Mouse (Mus musculus): ENCODE measurements around the gene Spryd7.
"Not testable (repeated sequence)": the region's sequence is repeated elsewhere in the genome, so short reads cannot be mapped to it uniquely, and the experiment has no call there.

Spryd7 gene

DNA sequence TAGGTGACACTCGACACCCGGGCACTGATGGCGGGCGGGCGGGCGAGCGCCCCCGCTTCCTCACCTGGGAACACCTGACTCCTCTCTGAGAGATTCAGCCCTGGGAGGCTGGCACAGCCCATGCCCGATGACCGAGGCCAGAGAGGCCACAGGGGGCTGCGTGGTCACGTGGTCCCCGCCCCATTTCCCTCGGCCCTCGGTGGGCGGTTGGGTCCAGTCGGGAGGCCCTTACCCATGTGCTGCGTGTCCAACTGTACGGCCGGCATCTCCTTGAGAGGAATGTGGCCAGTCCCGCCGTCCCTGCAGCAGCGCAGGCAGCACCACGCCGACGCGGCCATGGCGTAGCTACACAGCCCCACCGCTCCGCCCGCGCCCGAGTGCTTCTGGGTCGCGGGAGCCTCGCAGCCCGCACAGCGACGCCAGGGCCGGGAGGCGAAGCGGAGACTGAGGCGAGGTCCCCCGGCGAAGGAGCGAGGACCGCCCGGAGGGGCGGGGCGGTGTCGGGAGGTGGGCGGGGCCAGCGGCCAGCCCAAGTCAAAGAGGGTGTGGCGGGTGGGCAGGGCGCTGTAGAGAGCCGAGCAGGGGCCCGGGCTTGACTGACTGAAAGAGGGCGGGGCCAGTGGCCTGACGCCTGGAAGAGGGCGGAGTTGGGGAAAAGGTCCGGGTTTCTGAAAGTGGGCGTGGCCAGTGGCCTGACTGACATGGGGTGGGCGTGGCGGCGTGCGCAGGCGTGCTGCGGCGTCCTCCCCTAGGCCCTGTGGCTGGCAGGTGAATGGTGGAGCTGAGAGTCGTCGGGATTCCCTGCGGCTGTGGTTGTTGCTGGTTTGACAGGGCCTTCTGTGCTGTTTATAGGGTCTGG, at the start of gene Spryd7:
Spryd7 (minus strand) TSS at position 598 of the 859 bp plus-strand sequence.
- DNase-seq, result peak; percentile 99

DNA sequence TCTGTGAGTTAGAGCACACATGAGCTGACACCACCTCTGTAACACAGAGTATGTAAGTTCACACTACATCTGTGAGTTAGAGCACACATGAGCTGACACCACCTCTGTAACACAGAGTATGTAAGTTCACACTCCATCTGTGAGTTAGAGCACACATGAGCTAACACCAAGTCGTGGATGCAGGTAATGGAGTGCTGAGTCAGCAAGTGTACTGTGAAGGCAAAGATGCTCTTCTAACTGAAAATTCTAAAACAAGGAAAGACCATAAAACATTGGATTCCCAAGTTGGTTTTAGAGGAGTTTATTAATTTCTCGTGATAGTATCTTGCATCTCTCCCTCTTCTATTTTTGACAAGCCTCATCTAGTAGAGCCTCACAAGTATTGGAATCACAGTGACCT, 49.4 kb upstream of the Spryd7 start:
- DNase-seq, result not testable (repeated sequence)

DNA sequence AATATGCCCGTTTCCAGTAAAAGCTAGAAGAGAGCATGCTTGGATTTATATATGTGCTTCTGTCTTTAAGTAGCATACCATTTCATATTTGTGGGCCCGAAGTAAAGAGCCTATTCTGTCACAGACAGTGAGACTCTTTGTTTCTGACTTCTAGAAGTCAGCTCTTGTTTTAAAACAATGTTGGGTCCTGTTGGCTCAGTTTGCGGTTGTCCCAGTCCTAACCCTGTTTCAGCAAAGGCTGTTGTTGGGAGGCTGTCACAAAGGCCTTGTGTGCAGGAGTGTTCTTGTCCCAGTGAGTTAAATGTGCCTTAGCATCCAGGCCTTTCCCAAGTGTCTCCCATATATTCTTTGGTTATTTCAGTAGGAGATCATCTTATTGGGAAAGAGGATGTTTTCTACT, 47.4 kb upstream of the Spryd7 start:
- DNase-seq, result no peak

DNA sequence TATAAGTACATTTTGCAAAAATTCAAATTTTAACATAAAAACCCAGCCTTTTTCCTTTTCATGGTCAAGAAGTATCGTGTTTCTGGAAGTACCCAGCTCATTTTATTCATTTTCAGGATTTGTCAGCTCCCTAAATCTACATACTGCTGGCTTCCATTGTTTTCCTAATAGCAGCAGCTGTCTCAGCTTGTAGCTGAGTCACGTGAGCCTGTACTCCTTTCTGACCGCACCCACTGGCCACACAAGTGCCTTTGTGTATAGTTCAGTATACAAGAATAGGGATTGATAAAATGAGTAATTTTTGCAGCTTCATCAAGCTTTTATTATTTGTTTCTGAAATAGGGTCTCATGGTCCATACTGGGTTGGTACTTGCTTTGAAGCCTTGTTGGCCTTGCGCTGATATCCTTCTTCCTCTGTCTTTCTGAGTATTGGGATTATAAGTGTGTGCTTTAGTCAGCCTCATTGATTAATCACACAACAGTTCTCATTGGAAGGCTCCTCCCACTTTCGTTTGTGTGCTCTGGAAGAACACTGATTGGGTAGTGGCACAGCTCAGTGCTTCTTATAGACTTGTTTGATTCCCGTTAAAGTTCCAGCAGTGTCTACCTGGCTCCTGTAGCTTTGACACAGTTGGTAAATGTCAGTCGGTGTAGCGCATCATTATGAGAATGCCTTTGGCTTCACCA, 46.5 kb upstream of the Spryd7 start:
- DNase-seq, result peak; percentile 26

DNA sequence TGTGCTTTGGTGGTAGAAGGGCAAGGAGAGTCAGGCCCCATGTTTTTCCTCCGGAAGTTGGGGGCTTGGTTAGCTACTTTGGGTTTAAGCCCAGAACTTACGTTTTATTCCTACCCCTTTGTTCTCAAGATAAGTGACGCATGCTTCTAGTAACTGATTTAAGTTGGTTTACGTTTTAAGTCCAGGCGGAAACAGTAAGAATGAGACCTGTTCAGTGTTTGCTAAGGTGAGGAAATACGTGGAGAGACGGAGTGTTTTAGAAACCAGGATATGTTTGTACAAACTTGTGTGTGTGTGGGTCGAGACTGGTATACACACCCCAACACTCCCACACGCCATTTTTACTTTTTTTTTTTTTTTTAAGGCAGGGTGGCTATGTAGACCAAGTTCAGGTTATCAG, 44.7 kb upstream of the Spryd7 start:
- no peak for DNase-seq

DNA sequence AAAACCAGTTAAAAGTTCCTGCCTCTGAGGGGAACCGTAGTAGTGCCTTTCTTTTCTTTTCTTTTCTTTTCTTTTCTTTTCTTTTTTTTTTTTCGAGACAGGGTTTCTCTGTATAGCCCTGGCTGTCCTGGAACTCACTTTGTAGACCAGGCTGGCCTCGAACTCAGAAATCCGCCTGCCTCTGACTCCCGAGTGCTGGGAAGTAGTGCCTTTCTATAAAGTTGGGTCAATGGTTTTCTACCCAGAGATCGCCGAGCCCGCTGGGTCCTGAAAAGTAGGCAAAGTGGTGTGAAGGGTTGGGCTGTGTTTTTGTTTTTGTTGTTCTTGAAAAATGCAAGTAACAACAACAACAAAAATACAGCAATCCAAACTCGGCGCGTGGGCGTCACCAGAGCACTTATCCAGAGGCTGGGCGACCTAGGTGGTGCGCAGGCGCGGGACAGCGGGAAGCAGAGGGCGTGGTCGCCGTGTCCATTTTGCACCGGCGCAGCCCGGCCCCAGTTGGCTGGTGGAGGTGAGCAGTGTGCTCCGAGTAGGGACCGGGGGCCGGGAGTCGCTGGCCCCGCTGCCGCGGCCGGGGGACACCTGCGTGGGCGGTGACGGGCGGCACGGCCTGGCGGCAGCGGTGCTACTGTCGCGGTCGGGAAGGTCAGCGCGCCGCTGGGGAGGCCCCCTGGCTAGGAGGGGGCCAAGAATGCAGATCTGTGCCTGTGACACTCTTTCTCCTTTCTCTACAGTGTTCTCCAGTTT, 42.5 kb upstream of the Spryd7 start:
- DNase-seq, result peak; percentile 92

DNA sequence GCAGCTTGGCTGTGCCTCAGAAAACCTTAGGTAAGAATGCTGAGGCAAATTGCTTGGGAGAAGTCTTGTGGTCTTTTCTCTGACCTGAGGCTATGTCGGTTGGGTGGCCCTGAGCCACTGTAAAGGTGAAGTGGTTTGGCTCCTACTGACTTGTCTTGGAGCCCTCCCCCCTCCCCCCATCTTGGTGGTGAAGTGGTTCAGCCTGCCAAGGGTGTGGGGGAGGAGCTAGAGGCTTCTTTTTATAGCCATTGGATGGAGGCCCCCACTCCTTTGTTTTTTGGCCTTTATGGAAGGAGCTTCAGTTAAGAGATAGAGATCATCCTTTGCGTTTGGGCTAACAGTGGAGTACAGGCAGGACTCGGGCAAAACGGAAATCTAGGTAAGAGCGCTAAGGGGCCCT, 41.3 kb upstream of the Spryd7 start, which contains the start of gene Trim13:
Trim13 (plus strand) TSS at position 280 of the 400 bp plus-strand sequence.
- DNase-seq, result no peak

DNA sequence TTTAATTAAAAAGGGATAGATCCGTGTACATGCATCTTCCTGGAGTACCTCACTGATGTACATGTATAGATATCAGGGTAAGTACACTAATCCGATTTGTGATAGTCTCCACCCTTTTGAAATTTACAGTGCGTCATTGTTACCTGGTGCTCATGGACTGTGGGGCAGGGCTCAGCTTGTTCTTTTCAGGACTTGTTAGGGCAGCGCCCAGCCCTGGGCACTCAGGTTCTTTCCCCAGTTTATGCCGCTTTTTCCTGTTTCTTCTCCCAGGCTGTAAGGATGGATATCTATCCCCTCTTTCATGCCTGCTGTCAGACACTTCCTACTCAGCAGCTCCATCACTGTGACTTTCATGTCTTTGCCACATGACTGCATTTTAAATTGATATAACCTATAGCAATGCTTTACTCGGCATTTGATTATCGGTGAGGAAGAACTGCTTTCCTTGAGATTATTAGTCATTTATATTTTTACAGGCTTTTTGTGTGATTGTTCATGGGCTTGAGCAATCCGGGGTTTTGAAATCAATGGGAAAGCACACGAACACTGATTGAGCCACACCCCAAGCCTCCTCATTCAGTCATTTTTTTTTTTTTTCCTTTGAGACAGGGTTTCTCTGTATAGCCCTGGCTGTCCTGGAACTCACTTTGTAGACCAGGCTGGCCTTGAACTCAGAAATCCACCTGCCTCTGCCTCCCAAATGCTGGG, 40.2 kb upstream of the Spryd7 start:
- no peak for DNase-seq

DNA sequence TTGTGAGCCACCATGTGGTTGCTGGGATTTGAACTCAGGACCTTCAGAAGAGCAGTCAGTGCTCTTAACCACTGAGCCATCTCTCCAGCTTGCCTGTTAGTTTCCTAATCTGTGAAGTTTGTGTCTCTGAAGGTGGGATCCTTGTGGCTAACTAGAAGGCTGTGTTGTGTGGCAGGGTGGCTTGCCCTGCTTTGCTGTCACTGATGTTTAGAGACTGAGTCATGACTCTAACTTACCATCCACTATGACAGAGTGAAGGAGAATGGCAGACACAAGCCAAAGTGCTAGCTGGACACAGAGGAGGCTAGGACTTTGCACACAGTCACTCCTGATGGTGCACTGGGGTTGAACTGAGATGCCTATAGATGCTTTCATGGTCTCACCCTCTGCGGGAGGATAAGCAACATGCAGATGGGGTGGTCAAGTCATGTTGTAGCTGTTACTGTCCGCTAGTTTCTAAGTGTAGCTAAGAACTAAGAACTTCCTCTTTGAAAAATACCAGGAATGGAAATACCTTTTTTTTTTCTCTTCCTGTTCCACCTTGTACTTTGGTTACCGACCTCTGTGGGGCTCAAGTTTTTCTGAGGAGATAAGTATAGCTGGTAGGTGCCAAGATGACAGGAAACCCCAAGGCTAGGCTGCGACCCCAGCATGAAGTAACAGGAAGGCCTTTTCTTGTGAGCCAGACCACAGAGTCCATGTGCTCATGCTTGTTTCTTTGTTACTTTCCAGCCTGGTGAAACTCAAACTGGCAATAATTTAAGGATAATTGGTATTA, 32.8 kb upstream of the Spryd7 start:
- no peak for DNase-seq

DNA sequence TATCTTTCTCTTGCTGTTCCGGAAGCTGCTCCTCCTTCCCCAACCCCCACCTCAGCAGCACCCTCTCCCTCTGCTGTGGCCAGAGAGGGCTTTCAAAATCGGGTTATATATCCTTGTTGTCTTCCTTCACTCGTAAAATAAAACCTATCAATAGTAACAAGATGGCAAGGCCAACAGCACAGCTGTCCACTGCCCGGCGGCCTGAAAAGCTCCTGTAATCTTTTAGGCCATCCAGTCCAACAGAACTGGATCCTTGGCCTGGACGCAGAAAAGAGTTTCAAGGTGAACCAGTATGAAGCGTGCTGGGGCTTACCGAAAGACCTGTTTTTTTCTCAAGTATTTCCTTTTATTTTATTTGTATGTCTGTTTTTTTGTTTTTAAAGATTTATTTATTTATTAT, 19.3 kb upstream of the Spryd7 start:
- no peak for DNase-seq

DNA sequence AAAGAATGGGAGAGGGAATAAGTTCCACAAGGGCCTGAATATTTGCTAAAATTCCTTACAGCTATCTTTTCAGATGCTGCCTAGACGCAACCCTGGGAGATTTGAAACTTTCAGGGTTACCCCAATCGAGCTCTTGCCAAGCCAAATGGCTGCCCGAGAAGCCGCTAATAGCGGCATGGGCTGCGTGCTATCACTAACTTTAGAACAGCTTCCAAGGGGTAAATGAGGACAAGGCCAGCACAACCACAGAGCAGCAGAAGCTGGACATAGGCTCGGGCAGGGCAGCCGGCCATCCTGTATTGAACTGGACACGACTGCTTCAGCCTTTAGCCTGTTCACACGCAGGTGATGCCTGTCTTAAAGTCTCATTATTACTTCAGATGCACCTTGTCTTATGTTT, 18.4 kb upstream of the Spryd7 start:
- no peak for DNase-seq

DNA sequence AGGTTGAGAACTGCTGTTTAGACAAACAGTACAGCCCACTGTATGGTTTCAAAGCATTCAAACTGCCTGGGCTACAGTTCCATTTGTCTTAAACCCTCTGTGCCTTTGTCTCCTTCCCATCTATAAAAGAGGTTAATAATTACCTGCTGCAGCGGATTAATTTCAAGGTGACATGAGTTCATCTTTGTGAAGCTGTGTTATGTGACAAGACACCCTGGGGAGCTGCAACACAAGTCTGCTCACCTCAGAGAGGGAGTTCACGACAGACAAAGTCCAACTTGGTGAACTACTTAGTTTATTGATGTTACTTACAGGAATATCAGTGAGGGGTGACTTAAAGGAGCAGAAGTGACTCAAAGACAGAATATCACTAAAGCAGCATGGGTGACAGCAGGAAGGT, 15.4 kb upstream of the Spryd7 start:
- no peak for DNase-seq

DNA sequence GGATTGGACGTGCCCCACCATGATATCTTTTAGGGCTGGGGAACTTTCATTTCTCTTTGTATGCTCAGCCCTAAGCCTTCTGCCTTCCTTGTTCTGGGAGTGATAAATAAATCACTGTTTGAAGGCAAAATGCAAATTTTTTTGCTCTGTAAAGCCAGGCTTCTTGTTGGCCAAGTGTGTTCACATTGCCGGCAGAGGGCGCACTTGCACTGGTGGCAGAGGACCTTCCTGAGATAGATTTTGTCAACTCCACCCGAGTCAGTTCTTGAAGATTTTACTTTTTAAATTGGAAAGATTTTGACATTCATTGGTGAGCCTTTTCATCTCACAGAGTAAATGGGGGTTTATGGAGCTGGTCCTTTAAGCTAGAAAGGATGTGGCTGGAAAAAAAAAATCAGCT, 14.7 kb upstream of the Spryd7 start:
- peak; percentile 89 for DNase-seq

DNA sequence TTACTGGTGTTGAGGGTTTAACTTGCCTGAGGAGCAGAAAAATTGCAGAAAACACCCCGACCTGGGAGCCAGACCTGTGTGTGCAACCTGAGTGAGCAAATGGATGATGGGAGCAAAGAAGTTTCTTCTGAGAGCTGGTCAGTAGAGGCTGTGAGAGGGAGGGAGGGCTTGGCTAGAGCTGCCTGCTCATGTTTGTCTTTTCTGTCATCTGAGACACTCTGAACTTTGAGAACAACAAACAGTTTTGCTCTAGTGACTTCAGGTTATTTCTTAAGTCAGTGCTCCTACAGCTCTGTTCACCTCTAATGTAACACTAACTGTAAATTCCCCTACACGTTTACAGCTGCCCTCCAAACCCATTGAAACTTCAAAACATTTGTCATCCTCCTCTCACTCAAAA, 12.7 kb upstream of the Spryd7 start:
- no peak for DNase-seq

DNA sequence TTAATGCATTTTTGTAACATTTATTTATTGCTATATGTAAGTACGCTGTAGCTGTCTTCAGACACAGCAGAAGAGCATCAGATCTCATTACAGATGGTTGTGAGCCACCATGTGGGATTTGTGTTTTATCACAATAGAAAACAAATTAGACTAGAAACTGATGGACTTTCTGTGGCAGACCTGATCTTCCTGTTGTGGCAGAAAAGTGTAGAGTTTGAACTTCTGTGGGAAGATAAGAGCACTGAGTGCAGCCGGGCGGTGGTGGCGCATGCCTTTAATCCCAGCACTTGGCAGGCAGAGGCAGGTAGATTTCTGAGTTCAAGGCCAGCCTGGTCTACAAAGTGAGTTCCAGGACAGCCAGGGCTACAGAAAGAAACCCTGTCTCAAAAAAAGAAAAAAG, 9.5 kb upstream of the Spryd7 start:
- DNase-seq, result not testable (repeated sequence)

DNA sequence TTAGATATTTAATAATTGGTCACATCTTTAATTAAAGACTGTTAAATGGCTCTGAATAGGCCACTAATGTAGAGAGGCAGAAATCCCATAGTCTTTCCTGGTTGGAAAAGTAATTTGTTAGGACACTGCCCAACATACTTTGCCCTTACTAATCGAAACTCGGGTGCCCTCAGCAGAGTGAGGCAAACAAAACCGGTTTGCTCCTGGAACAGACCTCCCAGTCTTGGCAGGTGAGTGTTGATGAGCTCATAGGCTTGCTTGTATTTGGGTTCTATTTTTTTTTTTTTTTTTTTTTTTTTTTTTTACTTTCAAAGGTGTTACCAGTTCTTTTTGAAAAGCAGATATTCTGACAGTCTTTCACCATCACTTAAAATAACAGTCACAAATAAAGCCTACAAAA, 3.2 kb upstream of the Spryd7 start:
- no peak for DNase-seq

DNA sequence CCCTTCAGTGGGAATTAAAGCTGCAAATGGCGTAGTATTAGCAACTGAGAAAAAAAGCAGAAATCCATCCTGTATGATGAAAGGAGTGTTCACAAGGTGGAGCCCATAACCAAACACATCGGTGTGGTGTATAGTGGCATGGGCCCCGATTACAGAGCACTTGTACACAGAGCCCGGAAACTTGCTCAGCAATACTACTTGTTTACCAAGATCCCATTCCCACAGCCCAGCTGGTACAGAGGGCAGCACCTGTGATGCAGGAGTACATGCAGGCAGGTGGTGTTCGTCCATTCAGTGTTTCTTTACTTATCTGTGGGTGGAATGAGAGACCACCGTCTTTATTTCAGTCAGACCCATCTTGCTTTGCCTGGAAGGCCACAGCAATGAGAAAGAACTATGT, 2.2 kb upstream of the Spryd7 start:
- DNase-seq, result no peak

DNA sequence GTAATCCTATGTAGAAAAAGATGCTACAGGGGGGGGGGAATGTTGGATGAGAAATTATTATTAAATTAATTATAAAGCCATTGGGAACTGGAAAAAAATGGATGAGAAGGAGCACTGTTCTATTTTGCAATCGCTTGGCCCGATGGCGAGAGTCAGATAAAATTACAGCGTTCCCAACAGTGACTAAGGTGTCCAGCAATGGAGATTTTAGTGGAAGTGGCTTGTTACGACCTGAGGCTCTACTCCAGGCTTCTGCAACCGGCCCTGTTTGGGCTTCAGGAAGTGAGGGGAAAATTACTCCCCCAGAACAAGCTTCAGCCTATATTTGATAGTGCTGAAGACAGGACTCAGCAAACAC, 776 bp downstream of the Spryd7 start:
- no peak for DNase-seq

DNA sequence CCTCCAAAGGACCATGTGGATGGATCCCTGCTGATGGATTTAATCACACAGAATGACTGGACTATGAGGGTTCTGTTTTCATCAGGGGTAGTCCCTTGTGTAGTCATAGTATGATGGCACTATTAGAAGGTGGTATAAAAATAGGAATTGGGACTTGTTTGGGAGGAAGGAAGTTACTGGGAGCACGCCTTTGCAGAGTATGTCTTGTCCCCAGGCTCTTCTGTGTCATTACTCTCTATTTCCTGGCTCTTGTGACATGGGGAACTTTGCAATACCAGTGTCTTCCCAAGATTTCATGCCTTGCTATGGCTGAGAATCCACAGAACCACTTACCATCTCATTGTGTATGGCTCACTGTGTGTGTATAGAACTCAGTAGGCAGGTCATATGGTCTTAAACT, 8.1 kb downstream of the Spryd7 start:
- DNase-seq, result no peak

DNA sequence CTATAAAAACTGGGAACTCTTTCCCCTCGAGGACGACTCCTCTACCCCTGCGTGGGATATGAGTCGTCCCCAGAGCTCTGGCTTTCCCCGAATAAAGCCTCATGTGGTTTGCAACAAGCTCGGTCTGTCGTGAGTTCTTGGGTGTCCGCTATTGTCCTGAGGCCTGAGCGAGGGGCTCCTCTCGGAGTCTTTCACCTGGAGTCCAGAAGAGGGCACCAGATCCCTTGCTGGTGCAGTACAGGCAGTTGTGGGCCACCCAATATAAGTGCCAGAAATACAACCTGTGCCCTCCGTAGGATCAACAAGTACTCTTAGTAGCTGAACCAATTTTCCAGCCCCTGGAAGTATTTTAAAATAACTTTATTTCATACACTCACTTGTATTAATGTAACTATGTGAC, 18.9 kb downstream of the Spryd7 start:
- peak; percentile 18 for DNase-seq

DNA sequence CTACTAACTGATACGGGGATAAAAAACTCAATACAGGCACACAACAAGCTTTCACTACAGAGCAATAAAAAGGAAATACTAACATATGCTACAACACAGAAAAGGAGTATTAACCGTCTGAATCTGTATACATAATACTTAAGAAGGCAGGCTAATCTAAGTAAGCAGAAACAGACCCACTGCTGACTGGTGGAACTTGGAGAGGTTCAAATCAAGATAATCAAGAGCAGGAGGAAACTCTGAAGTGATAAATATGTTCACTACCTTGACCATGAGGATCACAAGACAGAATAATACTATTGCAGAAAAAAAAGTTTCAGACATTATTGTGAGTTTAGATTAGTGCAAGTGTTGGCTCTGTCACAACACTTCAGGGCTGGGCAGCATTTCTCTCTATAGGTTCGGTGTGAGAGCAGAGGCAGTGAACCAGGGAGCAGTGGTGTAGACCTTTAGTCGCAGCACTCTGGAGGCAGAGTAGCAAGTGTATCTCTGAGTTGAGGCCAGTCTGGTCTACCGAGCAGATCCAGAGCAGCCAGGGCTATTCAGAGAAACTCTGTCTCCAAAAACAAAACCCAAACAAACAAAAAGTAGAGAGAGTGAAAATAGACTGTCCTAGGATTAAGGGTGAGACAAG, 19.9 kb downstream of the Spryd7 start:
- no peak for DNase-seq

DNA sequence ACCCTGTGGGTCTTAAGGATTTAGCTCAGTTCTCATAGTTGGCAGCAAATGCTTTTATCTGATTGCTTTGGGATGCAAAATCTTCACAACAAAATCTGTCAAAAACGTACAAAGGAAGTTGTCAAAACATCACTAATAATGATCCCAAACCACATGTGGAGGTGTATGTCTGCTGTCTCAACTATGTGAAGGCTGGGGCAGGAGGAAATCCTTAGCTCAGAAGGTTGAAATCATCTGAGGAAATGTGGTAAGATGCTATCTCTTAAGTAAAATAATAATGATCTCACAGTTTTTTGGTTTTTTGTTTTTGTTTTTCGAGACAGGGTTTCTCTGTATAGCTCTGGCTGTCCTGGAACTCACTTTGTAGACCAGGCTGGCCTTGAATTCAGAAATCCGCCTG, 20.9 kb downstream of the Spryd7 start:
- DNase-seq, result no peak

Data from embryo, embryonic 11 days (tissue).